Mouse (Mus musculus) liver, embryonic 15.5 days (tissue): ENCODE measurements around the gene Mrps34. TPM values are rescaled to one million over a fixed set of nuclear protein-coding genes. Genes with fewer than 3 reads are reported as not detected.
A peak's percentile ranks its signal among the peaks of the same experiment; 100 is the strongest.

ENCODE experiments used
- ATAC-seq: fragments of 200-750 bp; cut with Nextera tagmentation; 2 replicates; pipeline ENCODE4 v1.8.0; 2017; ENCODE audit warnings: moderate number of reproducible peaks, mild to moderate bottlenecking, moderate library complexity; ENCODE audit not compliant: insufficient read depth
- H3K27ac ChIP-seq: fragments of 300-500 bp; sonication (generic); replicated peaks from 2 replicates; pipeline ENCODE4 v1.5.1; 2015; ENCODE audit warnings: mild to moderate bottlenecking, inconsistent platforms
- H3K27me3 ChIP-seq: fragments of 300-500 bp; sonication (generic); 2 replicates; pipeline ENCODE4 v1.6.1; 2015; ENCODE audit warnings: mild to moderate bottlenecking, inconsistent platforms
- H3K36me3 ChIP-seq: fragments of 300-500 bp; sonication (generic); replicated peaks from 2 replicates; pipeline ENCODE4 v1.6.1; 2015; ENCODE audit warnings: moderate library complexity, mild to moderate bottlenecking, inconsistent platforms
- H3K4me1 ChIP-seq: fragments of 300-500 bp; sonication (generic); replicated peaks from 2 replicates; pipeline ENCODE4 v1.6.1; 2015; ENCODE audit warnings: inconsistent platforms
- H3K4me2 ChIP-seq: fragments of 300-500 bp; sonication (generic); 2 replicates; pipeline ENCODE4 v1.6.1; 2015; ENCODE audit warnings: moderate library complexity, mild to moderate bottlenecking, inconsistent platforms
- H3K4me3 ChIP-seq: fragments of 300-500 bp; sonication (generic); replicated peaks from 2 replicates; pipeline ENCODE4 v1.5.1; 2015; ENCODE audit warnings: mild to moderate bottlenecking, inconsistent platforms
- H3K9ac ChIP-seq: fragments of 300-500 bp; sonication (generic); 2 replicates; pipeline ENCODE4 v1.6.1; 2015; ENCODE audit warnings: moderate library complexity, mild to moderate bottlenecking, inconsistent platforms
- H3K9me3 ChIP-seq: fragments of 300-500 bp; sonication (generic); replicated peaks from 2 replicates; pipeline ENCODE4 v1.6.1; 2016; ENCODE audit warnings: inconsistent platforms
- WGBS: fragments of 180-500 bp; shearing (Covaris S2); methylation state at CpG from one replicate; pipeline ENCODE4 v1.1.7; 2015; ENCODE audit warnings: mixed read lengths; ENCODE audit not compliant: insufficient replicate concordance; 5-methylcytosine and 5-hydroxymethylcytosine counted together
- polyA plus RNA-seq: library from polyadenylated mRNA; unstranded; fragments of >200 nt; fragmentation: Nextera tagmentation; extraction: Ambion mirVana; gene quantifications from 2 replicates; pipeline ENCODE4 v1.2.1, GENCODE M21; 2015

Mrps34 gene
- polyA plus RNA-seq, 1 experiment from 2014 or later = 52.8 TPM

DNA sequence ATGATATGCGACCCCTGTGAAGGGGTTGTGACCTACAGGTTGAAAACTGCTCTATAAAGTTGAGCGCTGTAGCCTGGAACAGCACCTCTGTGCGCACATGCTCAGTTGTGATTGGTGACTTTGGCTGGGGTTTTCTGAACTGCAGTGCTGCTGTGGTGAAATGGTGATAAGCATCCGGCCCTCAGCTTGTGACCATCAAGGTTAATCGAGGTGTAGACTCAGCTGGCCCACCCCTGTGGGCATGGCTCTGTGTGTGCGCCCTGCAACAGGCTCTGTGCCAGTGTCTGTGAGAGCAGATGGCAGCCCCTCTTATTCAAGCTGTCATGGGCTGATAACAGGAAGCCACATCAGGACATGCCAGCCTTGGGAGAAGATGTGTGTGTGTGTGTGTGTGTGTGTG, 35.9 kb upstream of the Mrps34 start:
- Histone ChIP-seq H3K27ac (peak overlapping the region; percentile 92), H3K9me3 (no peaks in the 10 kb centered on the region), H3K4me3 (no peak overlapping the region), H3K27me3 (no peaks in the 10 kb centered on the region), H3K4me2 (peak overlapping the region; percentile 57), H3K4me1 (peaks cover 63% of the 10 kb centered on the region), H3K9ac (peak overlapping the region; percentile 31; the same call in 1 of the 2 replicates), H3K36me3 (peaks cover 89% of the 10 kb centered on the region)
- peak; percentile 94 for ATAC-seq
- 33% methylated on average over 6 of the region's 6 CpGs for WGBS

DNA sequence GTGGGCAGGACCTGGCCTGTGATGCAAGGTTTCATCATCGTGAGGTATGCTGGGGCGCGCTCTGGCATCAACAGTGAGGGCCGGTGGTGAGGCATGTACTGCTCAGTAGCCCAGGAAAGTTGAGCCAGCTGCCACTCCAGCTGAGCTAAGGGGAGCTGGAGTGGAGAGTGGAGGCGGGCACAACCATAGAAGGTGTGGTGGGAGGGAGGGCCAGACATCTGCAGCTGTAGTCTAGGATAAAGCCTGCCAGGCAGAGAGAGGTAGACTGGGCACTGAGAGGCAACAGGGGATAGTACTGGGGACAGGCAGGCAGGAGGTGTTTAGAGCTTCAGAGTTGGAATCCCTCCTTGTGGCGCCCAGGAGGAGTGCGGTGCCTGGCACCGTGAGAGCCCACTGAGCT, 34.8 kb upstream of the Mrps34 start:
- peaks cover 89% of the 10 kb centered on the region for H3K36me3 ChIP-seq
- ATAC-seq = peak; percentile 76

DNA sequence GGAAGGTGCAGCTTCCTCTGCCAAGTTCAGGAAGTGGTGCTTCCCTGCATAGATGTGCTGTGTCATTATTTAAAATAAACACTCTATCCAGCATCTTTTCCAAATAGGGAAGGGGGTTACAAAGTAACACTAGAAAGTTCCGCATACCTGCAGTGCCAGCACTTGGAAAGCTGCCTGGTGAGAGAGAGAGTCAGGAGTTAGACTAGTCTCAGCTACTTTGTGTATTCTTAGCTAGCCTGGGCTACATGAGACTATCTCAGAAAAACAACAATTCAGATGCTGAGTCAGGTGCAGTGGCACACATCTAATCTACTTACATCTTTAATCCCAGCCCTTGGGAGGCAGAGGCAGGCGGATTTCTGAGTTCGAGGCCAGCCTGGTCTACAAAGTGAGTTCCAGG, 33.1 kb upstream of the Mrps34 start:
- Histone ChIP-seq H3K4me2 (no peak overlapping the region), H3K9ac (no peak overlapping the region), H3K9me3 (no peaks in the 10 kb centered on the region), H3K27me3 (no peaks in the 10 kb centered on the region), H3K36me3 (peaks cover 83% of the 10 kb centered on the region), H3K4me3 (no peak overlapping the region), H3K27ac (0 out of 2 replicates have a peak overlapping the region, but pooled peaks have one; percentile 92), H3K4me1 (peaks cover 50% of the 10 kb centered on the region)
- WGBS = 88% methylated on average over 3 of the region's 3 CpGs
- ATAC-seq = no peak

More for the DNA sequence above, 34.8 kb upstream of the Mrps34 start:
- Histone ChIP-seq H3K27ac (peak overlapping the region; percentile 92), H3K9me3 (no peaks in the 10 kb centered on the region), H3K4me2 (peak overlapping the region; percentile 57), H3K4me3 (peak overlapping the region; percentile 17), H3K4me1 (peaks cover 63% of the 10 kb centered on the region), H3K9ac (peak overlapping the region; percentile 44; the same call in 1 of the 2 replicates), H3K27me3 (no peaks in the 10 kb centered on the region)
- WGBS = 84% methylated on average over 8 of the region's 8 CpGs

DNA sequence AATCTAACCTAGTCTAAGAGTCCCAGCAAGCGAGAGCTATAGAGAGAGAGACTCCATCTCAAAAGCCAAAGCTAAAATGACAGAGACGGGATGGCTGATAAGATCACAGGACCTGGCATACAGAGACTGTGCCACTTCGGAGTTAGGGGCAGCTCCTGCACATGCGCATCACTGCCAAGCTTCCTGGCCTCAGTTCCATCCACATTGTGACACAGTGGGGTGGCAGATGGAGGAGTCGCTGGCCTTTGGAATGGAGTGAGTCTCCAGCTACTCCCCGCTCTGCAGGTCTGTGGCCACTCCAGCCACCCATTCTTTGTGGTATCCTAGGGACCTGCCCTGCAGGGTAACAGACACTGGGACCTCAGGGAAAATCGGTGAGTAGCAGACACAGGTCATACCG, 29.1 kb upstream of the Mrps34 start, which contains the start of gene Igfals:
Igfals (plus strand) TSS at position 222 of the 400 bp plus-strand sequence.
- H3K9ac ChIP-seq = no peak within 1 kb of the TSS
- H3K27me3 ChIP-seq = no peaks in the 10 kb centered on the region
- H3K4me3 ChIP-seq = no peak within 1 kb of the TSS
- no peaks in the 10 kb centered on the region for H3K9me3 ChIP-seq
- peaks cover 53% of the 10 kb centered on the region for H3K36me3 ChIP-seq
- H3K27ac ChIP-seq = no peak within 1 kb of the TSS
- no peak for ATAC-seq
- WGBS = 84% methylated on average over 8 of the region's 8 CpGs
- H3K4me2 ChIP-seq = no peak within 1 kb of the TSS
- H3K4me1 ChIP-seq = peaks cover 10% of the 10 kb centered on the region

DNA sequence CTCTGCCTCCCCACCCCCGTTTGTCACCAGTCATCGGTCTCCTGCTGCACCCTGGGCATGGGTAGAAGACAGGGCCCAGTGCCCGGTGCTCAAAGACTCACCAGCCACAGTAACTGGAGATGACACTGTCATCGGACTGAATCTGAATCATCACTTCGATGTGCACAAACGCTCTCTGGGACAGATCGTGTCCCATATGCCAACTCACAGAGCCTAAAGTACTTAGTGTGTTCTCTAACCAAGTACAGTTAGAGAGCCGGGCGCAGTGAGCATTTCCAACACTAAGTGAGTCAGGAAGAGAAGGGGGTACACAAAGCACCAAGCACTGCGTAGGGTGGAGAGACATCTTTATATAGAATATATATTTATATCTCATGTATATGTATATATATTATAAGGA, 27.0 kb upstream of the Mrps34 start:
- WGBS = 87% methylated on average over 10 of the region's 10 CpGs

GRCm38 (mm10) chr17:24873695-24874404, 21.1 kb upstream of the Mrps34 start:
- Histone ChIP-seq H3K36me3 (no peaks in the 10 kb centered on the region), H3K4me3 (no peak overlapping the region), H3K9ac (no peak overlapping the region), H3K4me1 (peaks cover 17% of the 10 kb centered on the region), H3K27me3 (peaks cover 11% of the 10 kb centered on the region), H3K27ac (no peak overlapping the region), H3K9me3 (no peaks in the 10 kb centered on the region), H3K4me2 (no peak overlapping the region)
- WGBS = 47% methylated on average over 4 of the region's 4 CpGs
- no peak for ATAC-seq

More for the DNA sequence above, 27.0 kb upstream of the Mrps34 start:
- ATAC-seq = no peak
- Histone ChIP-seq H3K4me3 (no peak overlapping the region), H3K4me1 (no peaks in the 10 kb centered on the region), H3K27ac (no peak overlapping the region), H3K36me3 (peaks cover 32% of the 10 kb centered on the region), H3K4me2 (no peak overlapping the region), H3K27me3 (peaks cover 6% of the 10 kb centered on the region; the same call in 1 of the 2 replicates), H3K9ac (no peak overlapping the region), H3K9me3 (no peaks in the 10 kb centered on the region)

- Histone ChIP-seq H3K36me3 (no peaks in the 10 kb centered on the region), H3K4me2 (no peak overlapping the region), H3K9ac (no peak overlapping the region), H3K9me3 (no peaks in the 10 kb centered on the region), H3K27ac (no peak overlapping the region), H3K4me3 (no peak overlapping the region), H3K27me3 (peaks cover 11% of the 10 kb centered on the region), H3K4me1 (peaks cover 22% of the 10 kb centered on the region)
- no peak for ATAC-seq
- 48% methylated on average over 1 of the region's 1 CpGs for WGBS
Observed at GRCm38 (mm10) chr17:24874405-24874745, 20.5 kb upstream of the Mrps34 start.

- ATAC-seq = no peak
- 67% methylated on average over 8 of the region's 8 CpGs for WGBS
Observed at GRCm38 (mm10) chr17:24874989-24875388, 19.9 kb upstream of the Mrps34 start.

GRCm38 (mm10) chr17:24877336-24878116, 17.4 kb upstream of the Mrps34 start:
- Histone ChIP-seq H3K4me3 (peak overlapping the region; percentile 23; the same call in 1 of the 2 replicates), H3K9ac (0 out of 2 replicates have a peak overlapping the region, but pooled peaks have one; percentile 6), H3K4me2 (peak overlapping the region; percentile 21), H3K9me3 (no peaks in the 10 kb centered on the region), H3K4me1 (peaks cover 22% of the 10 kb centered on the region), H3K27me3 (peaks cover 5% of the 10 kb centered on the region), H3K36me3 (peaks cover 9% of the 10 kb centered on the region), H3K27ac (peak overlapping the region; percentile 78)
- 60% methylated on average over 10 of the region's 10 CpGs for WGBS
- peak; percentile 43 for ATAC-seq

More at GRCm38 (mm10) chr17:24874989-24875388, 19.9 kb upstream of the Mrps34 start:
- Histone ChIP-seq H3K4me3 (no peak overlapping the region), H3K27me3 (peaks cover 11% of the 10 kb centered on the region), H3K36me3 (no peaks in the 10 kb centered on the region), H3K27ac (no peak overlapping the region), H3K4me2 (no peak overlapping the region), H3K9me3 (no peaks in the 10 kb centered on the region), H3K9ac (no peak overlapping the region), H3K4me1 (peaks cover 22% of the 10 kb centered on the region)

DNA sequence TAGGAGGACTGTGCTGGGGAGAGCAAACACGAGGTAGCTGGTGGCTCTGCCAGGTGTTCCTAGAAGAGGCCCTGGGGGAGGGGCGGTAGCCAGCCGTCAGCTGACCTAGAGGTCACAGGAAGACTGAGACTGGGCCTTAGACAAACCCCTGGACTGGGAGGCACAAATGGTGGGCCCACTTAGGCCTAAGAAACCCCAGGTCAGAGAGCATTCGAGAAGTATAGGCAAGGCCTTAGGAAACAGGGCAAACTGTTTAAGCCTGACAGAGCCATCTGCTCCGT, 16.9 kb upstream of the Mrps34 start:
- Histone ChIP-seq H3K9ac (peak overlapping the region; percentile 4; the same call in 1 of the 2 replicates), H3K4me1 (peaks cover 24% of the 10 kb centered on the region), H3K27me3 (peaks cover 5% of the 10 kb centered on the region), H3K36me3 (peaks cover 14% of the 10 kb centered on the region), H3K27ac (peak overlapping the region; percentile 78), H3K4me2 (peak overlapping the region; percentile 21), H3K9me3 (no peaks in the 10 kb centered on the region), H3K4me3 (peak overlapping the region; percentile 23; the same call in 1 of the 2 replicates)
- ATAC-seq = peak; percentile 41; the same call in 1 of the 2 replicates
- WGBS = 46% methylated on average over 5 of the region's 5 CpGs

DNA sequence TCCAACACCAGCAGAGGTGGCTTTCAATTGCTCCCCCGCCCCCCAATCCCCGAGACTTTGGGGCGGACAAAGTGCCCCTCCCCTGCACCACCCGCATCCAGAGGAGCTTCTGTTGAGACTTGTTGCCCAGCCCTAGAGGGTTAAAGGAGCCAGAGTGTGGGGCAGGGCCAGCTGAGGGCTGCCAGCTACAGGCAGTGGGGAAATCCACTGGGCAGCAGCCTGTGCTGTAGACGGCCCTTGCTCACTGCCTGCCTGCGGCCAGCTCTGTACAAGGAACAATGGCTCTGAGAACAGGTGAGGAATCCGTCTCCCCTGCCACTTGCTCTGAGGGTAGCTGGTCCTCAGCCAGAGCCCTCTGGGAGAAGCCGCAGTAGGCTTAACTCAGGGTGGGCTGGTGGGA, 16.4 kb upstream of the Mrps34 start:
- H3K36me3 ChIP-seq = peaks cover 19% of the 10 kb centered on the region
- no peaks in the 10 kb centered on the region for H3K9me3 ChIP-seq
- H3K4me2 ChIP-seq = peak overlapping the region; percentile 21
- H3K4me3 ChIP-seq = peak overlapping the region; percentile 5; the same call in 1 of the 2 replicates
- H3K4me1 ChIP-seq = peaks cover 28% of the 10 kb centered on the region
- peak overlapping the region; percentile 4; the same call in 1 of the 2 replicates for H3K9ac ChIP-seq
- WGBS = 70% methylated on average over 8 of the region's 8 CpGs
- H3K27me3 ChIP-seq = peaks cover 5% of the 10 kb centered on the region
- H3K27ac ChIP-seq = peak overlapping the region; percentile 78
- ATAC-seq = no peak
